Mouse (Mus musculus): ENCODE results near the gene Rab3c. TPM values are rescaled to one million over a fixed set of nuclear protein-coding genes. Genes with fewer than 3 reads are reported as not detected.

Rab3c gene
- total and polyA plus RNA-seq, 2 experiments from 2014 or later: 106 to 130 TPM

- no peak overlapping the region for H3K27ac ChIP-seq (ENCODE audit: low read depth, low read length)
- no peak overlapping the region for H3K9ac ChIP-seq
- H3K9me3 ChIP-seq (ENCODE audit: low read length): no peaks in the 10 kb centered on the region
- H3K4me2 ChIP-seq (ENCODE audit: low read depth): no peak overlapping the region
- H3K4me1 ChIP-seq (ENCODE audit: insufficient read depth): no peaks in the 10 kb centered on the region; the same call in 1 of the 2 replicates
- H3K4me3 ChIP-seq (ENCODE audit: low read depth, low read length): no peak overlapping the region
- TF ChIP-seq CTCF (IDR thresholded peaks at IDR 0.05; ENCODE audit: low read depth): no peak
- no peaks in the 10 kb centered on the region for H3K36me3 ChIP-seq (ENCODE audit: insufficient read depth)
- no peaks in the 10 kb centered on the region for H3K27me3 ChIP-seq (ENCODE audit: insufficient read depth, low read length)
- no peak for ATAC-seq
- 79% methylated on average over 3 of the region's 3 CpGs for WGBS
- DNase-seq: no peak
Measured at GRCm38 (mm10) chr13:110067149-110067548, 213.6 kb downstream of the Rab3c start.

- TF ChIP-seq CTCF (IDR thresholded peaks at IDR 0.05; ENCODE audit: low read depth): no peak
- Histone ChIP-seq H3K4me2 (ENCODE audit: low read depth) (no peak overlapping the region), H3K27me3 (ENCODE audit: insufficient read depth, low read length) (no peaks in the 10 kb centered on the region), H3K9ac (no peak overlapping the region), H3K9me3 (ENCODE audit: low read length) (no peaks in the 10 kb centered on the region), H3K27ac (ENCODE audit: low read depth, low read length) (no peak overlapping the region), H3K4me1 (ENCODE audit: insufficient read depth) (no peaks in the 10 kb centered on the region; the same call in 1 of the 2 replicates), H3K4me3 (ENCODE audit: low read depth, low read length) (no peak overlapping the region), H3K36me3 (ENCODE audit: insufficient read depth) (no peaks in the 10 kb centered on the region)
- ATAC-seq: no peak
- WGBS: 88% methylated on average over 2 of the region's 2 CpGs
- DNase-seq: no peak
Measured at GRCm38 (mm10) chr13:110066674-110067073, 214.1 kb downstream of the Rab3c start.

GRCm38 (mm10) chr13:110062835-110063411 lies 217.9 kb downstream of the Rab3c start:
- Histone ChIP-seq H3K9me3 (ENCODE audit: low read length) (no peaks in the 10 kb centered on the region), H3K9ac (peak overlapping the region; percentile 23; the same call in 1 of the 2 replicates), H3K4me1 (ENCODE audit: insufficient read depth) (no peaks in the 10 kb centered on the region; the same call in 1 of the 2 replicates), H3K36me3 (ENCODE audit: insufficient read depth) (0 out of 2 replicates have a peak, but pooled peaks cover 5% of the 10 kb centered on the region), H3K4me2 (ENCODE audit: low read depth) (peak overlapping the region; percentile 31), H3K27me3 (ENCODE audit: insufficient read depth, low read length) (no peaks in the 10 kb centered on the region), H3K4me3 (ENCODE audit: low read depth, low read length) (no peak overlapping the region), H3K27ac (ENCODE audit: low read depth, low read length) (peak overlapping the region; percentile 75)
- TF ChIP-seq CTCF (IDR thresholded peaks at IDR 0.05; ENCODE audit: low read depth): peak; percentile 97
- peak; percentile 95 for DNase-seq
- WGBS: 3% methylated on average over 9 of the region's 9 CpGs
- ATAC-seq: peak; percentile 97

- H3K27ac ChIP-seq (ENCODE audit: low read depth, low read length): no peak overlapping the region
- no peak for ATAC-seq
Measured at GRCm38 (mm10) chr13:110062288-110062687, 218.5 kb downstream of the Rab3c start.

GRCm38 (mm10) chr13:110054538-110054937 lies 226.3 kb downstream of the Rab3c start:
- Histone ChIP-seq H3K4me1 (ENCODE audit: insufficient read depth) (no peaks in the 10 kb centered on the region), H3K9ac (no peak overlapping the region), H3K27ac (ENCODE audit: low read depth, low read length) (no peak overlapping the region), H3K4me3 (ENCODE audit: low read depth, low read length) (no peak overlapping the region), H3K9me3 (ENCODE audit: low read length) (no peaks in the 10 kb centered on the region), H3K4me2 (ENCODE audit: low read depth) (no peak overlapping the region), H3K27me3 (ENCODE audit: insufficient read depth, low read length) (no peaks in the 10 kb centered on the region), H3K36me3 (ENCODE audit: insufficient read depth) (0 out of 2 replicates have a peak, but pooled peaks cover 2% of the 10 kb centered on the region)
- 57% methylated on average over 8 of the region's 8 CpGs for WGBS
- DNase-seq: no peak
- no peak for ATAC-seq
- no peak for TF ChIP-seq CTCF (IDR thresholded peaks at IDR 0.05; ENCODE audit: low read depth)

More at GRCm38 (mm10) chr13:110062288-110062687, 218.5 kb downstream of the Rab3c start:
- no peak for TF ChIP-seq CTCF (IDR thresholded peaks at IDR 0.05; ENCODE audit: low read depth)
- Histone ChIP-seq H3K4me1 (ENCODE audit: insufficient read depth) (no peaks in the 10 kb centered on the region; the same call in 1 of the 2 replicates), H3K9me3 (ENCODE audit: low read length) (no peaks in the 10 kb centered on the region), H3K4me2 (ENCODE audit: low read depth) (no peak overlapping the region), H3K27me3 (ENCODE audit: insufficient read depth, low read length) (no peaks in the 10 kb centered on the region), H3K36me3 (ENCODE audit: insufficient read depth) (0 out of 2 replicates have a peak, but pooled peaks cover 5% of the 10 kb centered on the region), H3K9ac (no peak overlapping the region), H3K4me3 (ENCODE audit: low read depth, low read length) (no peak overlapping the region)
- DNase-seq: no peak
- 69% methylated on average over 8 of the region's 8 CpGs for WGBS

GRCm38 (mm10) chr13:110048767-110049434 lies 231.9 kb downstream of the Rab3c start:
- WGBS: 52% methylated on average over 5 of the region's 5 CpGs
- DNase-seq (no peak), ATAC-seq (0 out of 2 replicates have a peak, but pooled peaks have one; percentile 8)
- H3K9ac ChIP-seq: no peak overlapping the region
- no peak overlapping the region for H3K4me3 ChIP-seq (ENCODE audit: low read depth, low read length)
- H3K9me3 ChIP-seq (ENCODE audit: low read length): no peaks in the 10 kb centered on the region
- H3K27ac ChIP-seq (ENCODE audit: low read depth, low read length): no peak overlapping the region
- no peaks in the 10 kb centered on the region for H3K27me3 ChIP-seq (ENCODE audit: insufficient read depth, low read length)
- no peaks in the 10 kb centered on the region for H3K4me1 ChIP-seq (ENCODE audit: insufficient read depth)
- H3K4me2 ChIP-seq (ENCODE audit: low read depth): no peak overlapping the region
- H3K36me3 ChIP-seq (ENCODE audit: insufficient read depth): no peaks in the 10 kb centered on the region
- TF ChIP-seq CTCF (IDR thresholded peaks at IDR 0.05; ENCODE audit: low read depth): no peak

- no peak for ATAC-seq
- no peaks in the 10 kb centered on the region for H3K4me1 ChIP-seq (ENCODE audit: insufficient read depth)
- H3K9me3 ChIP-seq (ENCODE audit: low read length): no peaks in the 10 kb centered on the region
- H3K4me3 ChIP-seq (ENCODE audit: low read depth, low read length): no peak overlapping the region
- no peak overlapping the region for H3K4me2 ChIP-seq (ENCODE audit: low read depth)
- no peak for DNase-seq
- WGBS: 81% methylated on average over 4 of the region's 4 CpGs
- H3K36me3 ChIP-seq (ENCODE audit: insufficient read depth): no peaks in the 10 kb centered on the region
- H3K27me3 ChIP-seq (ENCODE audit: insufficient read depth, low read length): no peaks in the 10 kb centered on the region
- no peak overlapping the region for H3K27ac ChIP-seq (ENCODE audit: low read depth, low read length)
- H3K9ac ChIP-seq: no peak overlapping the region
- no peak for TF ChIP-seq CTCF (IDR thresholded peaks at IDR 0.05; ENCODE audit: low read depth)
Measured at GRCm38 (mm10) chr13:110044418-110044817, 236.4 kb downstream of the Rab3c start.

Measured in forebrain, postnatal 0 days (tissue).